Mouse (Mus musculus): Measurements from ENCODE around the gene Il17f. TPM values are rescaled to one million over a fixed set of nuclear protein-coding genes. Genes with fewer than 3 reads are reported as not detected.

Il17f gene
- polyA plus RNA-seq, 1 experiment: not detected

DNA sequence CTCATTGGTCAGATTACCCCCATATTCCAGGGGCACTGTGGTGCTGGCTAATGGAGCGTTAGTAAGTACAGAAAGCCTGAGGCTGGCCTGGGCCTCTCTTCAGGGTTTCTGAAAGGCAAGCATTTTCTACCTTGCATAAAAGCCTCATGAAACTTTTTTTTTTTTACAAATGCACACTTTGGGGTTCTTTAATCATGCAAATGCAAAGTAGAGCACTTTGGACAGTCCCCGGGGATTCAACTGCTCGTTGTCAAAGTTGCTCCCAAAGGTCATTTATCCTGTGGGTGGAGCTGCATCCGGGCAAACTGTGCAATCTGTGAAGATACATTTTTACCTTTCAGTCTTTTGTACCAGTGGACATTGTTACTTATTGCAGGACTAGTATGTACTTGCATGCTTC, 29.0 kb downstream of the Il17f start:
- Histone ChIP-seq H3K4me1 (ENCODE audit: control insufficient read depth, insufficient read depth, low read length) (no peaks in the 10 kb centered on the region), H3K27ac (ENCODE audit: control insufficient read depth, insufficient read depth, low read depth, low read length, poor library complexity) (no peak overlapping the region), H3K4me3 (replicated peaks; ENCODE audit: control insufficient read depth, low read depth, low read length) (no peak overlapping the region)
- TF ChIP-seq POLR2A (IDR thresholded peaks at IDR 0.05; ENCODE audit: borderline replicate concordance, control insufficient read depth, low read depth, low read length) (no peak), CTCF (IDR thresholded peaks at IDR 0.05; ENCODE audit: control insufficient read depth, insufficient read depth, low read length) (no peak)
- 84% methylated on average over 4 of the region's 4 CpGs for WGBS

DNA sequence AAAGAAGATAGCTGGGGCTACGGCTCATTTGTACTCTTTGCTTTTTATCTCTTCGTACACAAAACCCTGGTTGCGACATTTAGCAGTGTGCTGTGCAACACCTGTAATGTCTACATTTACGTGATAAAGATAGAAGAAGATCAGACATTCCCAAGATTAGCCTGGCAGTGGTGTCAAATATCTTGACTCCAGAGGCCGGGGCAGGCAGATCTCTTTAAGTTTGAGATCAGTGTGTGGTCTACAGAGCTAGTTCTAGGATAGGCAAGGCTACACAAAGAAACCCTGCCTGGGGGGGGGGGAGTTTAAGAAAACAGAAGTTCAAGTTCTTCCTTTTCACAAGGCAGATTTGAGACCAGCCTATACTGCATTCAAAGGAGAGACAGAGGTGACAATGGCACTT, 30.1 kb downstream of the Il17f start:
- no peak overlapping the region for H3K4me3 ChIP-seq (replicated peaks; ENCODE audit: control insufficient read depth, low read depth, low read length)
- H3K4me1 ChIP-seq (ENCODE audit: control insufficient read depth, insufficient read depth, low read length): no peaks in the 10 kb centered on the region
- H3K27ac ChIP-seq (ENCODE audit: control insufficient read depth, insufficient read depth, low read depth, low read length, poor library complexity): no peak overlapping the region
- WGBS: 78% methylated on average over 5 of the region's 5 CpGs
- TF ChIP-seq CTCF (IDR thresholded peaks at IDR 0.05; ENCODE audit: control insufficient read depth, insufficient read depth, low read length): no peak
- TF ChIP-seq POLR2A (IDR thresholded peaks at IDR 0.05; ENCODE audit: borderline replicate concordance, control insufficient read depth, low read depth, low read length): no peak

DNA sequence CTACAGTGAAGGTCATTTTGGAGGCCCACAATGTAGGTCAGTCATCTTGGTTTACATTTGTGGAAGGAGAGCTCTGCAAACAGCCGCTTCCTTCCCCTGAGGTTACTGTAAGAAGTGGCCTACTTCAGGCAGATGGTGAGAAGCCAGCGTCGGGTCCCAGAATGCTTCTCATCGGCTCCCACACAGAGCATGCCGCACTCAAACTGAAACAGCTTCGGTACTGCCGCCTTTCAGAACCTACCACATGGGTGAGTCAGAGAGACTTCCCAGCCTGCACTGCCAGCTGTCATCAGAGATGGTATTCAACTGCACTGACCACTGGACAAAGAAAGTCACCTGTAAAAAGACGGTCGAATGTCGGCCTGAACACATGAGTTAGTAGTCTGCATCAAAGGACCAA, 30.6 kb downstream of the Il17f start:
- WGBS: 74% methylated on average over 10 of the region's 10 CpGs
- Histone ChIP-seq H3K4me3 (replicated peaks; ENCODE audit: control insufficient read depth, low read depth, low read length) (no peak overlapping the region), H3K27ac (ENCODE audit: control insufficient read depth, insufficient read depth, low read depth, low read length, poor library complexity) (no peak overlapping the region), H3K4me1 (ENCODE audit: control insufficient read depth, insufficient read depth, low read length) (no peaks in the 10 kb centered on the region)
- TF ChIP-seq CTCF (IDR thresholded peaks at IDR 0.05; ENCODE audit: control insufficient read depth, insufficient read depth, low read length) (no peak), POLR2A (IDR thresholded peaks at IDR 0.05; ENCODE audit: borderline replicate concordance, control insufficient read depth, low read depth, low read length) (no peak)

DNA sequence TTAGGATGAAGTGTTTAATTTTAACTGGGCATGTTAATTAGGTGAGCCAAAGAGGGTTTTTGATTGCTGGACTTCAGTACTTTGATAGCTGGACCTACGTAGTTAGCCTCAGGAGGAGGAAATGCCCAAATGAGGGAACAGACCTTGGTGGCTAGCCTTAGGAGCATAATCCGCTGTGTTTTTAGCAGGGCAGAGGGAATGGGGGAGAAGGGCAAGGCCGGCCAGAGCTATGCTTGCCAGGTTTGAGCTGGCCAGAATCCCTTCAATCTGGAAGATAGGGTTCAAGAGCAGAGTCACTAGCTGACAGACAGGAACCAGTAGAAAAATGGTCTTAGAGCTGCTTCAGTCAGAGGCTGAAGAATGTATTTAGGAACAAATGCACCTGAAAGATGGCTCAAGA, 32.8 kb downstream of the Il17f start:
- no peaks in the 10 kb centered on the region for H3K4me1 ChIP-seq (ENCODE audit: control insufficient read depth, insufficient read depth, low read length)
- TF ChIP-seq POLR2A (IDR thresholded peaks at IDR 0.05; ENCODE audit: borderline replicate concordance, control insufficient read depth, low read depth, low read length) (no peak), CTCF (IDR thresholded peaks at IDR 0.05; ENCODE audit: control insufficient read depth, insufficient read depth, low read length) (no peak)
- WGBS: 88% methylated on average over 3 of the region's 3 CpGs
- H3K27ac ChIP-seq (ENCODE audit: control insufficient read depth, insufficient read depth, low read depth, low read length, poor library complexity): no peak overlapping the region
- H3K4me3 ChIP-seq (replicated peaks; ENCODE audit: control insufficient read depth, low read depth, low read length): no peak overlapping the region

DNA sequence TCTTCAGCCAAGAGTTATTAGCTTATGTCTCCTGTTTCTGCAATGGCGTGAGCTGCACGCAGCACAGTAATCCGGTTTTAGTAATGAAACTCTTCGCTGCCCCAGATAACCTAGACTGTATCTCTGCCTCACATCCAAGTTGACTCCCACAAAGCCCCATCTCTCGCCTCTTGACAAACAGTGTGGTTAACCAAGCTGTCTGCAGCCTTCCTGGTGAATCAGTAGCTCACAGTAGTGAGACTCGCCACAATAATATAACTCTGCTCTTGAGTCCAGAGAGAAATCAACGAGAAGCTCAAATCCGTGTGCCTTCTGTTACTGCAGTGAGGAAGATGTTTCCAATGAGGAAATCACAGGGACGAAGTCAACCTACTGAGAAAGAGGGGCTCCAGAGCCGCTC, 36.0 kb downstream of the Il17f start:
- 38% methylated on average over 10 of the region's 10 CpGs for WGBS
- TF ChIP-seq CTCF (IDR thresholded peaks at IDR 0.05; ENCODE audit: control insufficient read depth, insufficient read depth, low read length) (no peak), POLR2A (IDR thresholded peaks at IDR 0.05; ENCODE audit: borderline replicate concordance, control insufficient read depth, low read depth, low read length) (no peak)
- no peaks in the 10 kb centered on the region for H3K4me1 ChIP-seq (ENCODE audit: control insufficient read depth, insufficient read depth, low read length)
- no peak overlapping the region for H3K4me3 ChIP-seq (replicated peaks; ENCODE audit: control insufficient read depth, low read depth, low read length)
- H3K27ac ChIP-seq (ENCODE audit: control insufficient read depth, insufficient read depth, low read depth, low read length, poor library complexity): no peak overlapping the region

DNA sequence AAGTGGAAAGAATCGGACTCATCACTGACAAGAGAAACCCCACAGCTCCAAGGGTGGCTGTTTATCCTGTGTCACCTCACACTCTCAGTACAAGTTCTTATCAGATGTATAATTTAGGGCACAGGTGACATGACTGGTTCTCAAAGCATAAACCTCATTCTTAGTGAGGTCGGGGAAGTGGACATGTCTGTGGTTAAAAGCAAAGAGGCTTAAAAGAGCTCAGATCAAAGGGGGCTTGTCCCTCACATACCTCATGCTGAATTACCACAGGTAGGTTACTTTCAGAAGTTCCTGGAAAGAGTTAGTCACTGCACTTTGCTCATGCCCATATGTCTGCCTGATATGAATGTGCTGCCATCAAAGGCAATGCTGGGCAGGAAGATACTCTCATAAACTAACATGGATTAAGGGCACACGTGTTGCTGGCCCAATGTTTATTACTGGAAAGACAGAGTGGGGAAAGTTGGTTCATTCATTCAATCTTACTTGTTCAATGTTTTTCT, 49.9 kb downstream of the Il17f start:
- H3K27ac ChIP-seq (ENCODE audit: control insufficient read depth, insufficient read depth, low read depth, low read length, poor library complexity): no peak overlapping the region
- no peaks in the 10 kb centered on the region for H3K4me1 ChIP-seq (ENCODE audit: control insufficient read depth, insufficient read depth, low read length)
- 53% methylated on average over 3 of the region's 3 CpGs for WGBS
- H3K4me3 ChIP-seq (replicated peaks; ENCODE audit: control insufficient read depth, low read depth, low read length): no peak overlapping the region
- TF ChIP-seq CTCF (IDR thresholded peaks at IDR 0.05; ENCODE audit: control insufficient read depth, insufficient read depth, low read length) (no peak), POLR2A (IDR thresholded peaks at IDR 0.05; ENCODE audit: borderline replicate concordance, control insufficient read depth, low read depth, low read length) (no peak)

DNA sequence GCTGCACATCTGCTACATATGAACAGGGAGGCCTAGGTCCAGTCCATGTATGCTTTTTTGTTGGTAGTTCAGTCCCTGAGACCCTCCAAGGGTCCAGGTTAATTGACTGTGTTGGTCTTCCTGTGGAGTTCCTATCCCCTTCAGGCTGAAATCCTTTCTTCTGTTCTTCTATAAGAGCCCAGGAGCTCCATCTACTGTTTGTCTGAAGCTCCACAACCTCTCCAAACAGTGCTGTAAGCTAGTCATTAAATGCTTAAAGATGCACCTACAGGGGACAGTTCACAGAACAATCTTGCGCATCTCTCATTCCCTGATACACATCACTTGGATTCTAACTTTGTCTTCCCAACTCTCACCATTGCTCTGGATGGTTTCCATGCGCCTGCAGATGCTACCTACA, 51.9 kb downstream of the Il17f start:
- no peak overlapping the region for H3K4me3 ChIP-seq (replicated peaks; ENCODE audit: control insufficient read depth, low read depth, low read length)
- no peak overlapping the region for H3K27ac ChIP-seq (ENCODE audit: control insufficient read depth, insufficient read depth, low read depth, low read length, poor library complexity)
- TF ChIP-seq POLR2A (IDR thresholded peaks at IDR 0.05; ENCODE audit: borderline replicate concordance, control insufficient read depth, low read depth, low read length) (no peak), CTCF (IDR thresholded peaks at IDR 0.05; ENCODE audit: control insufficient read depth, insufficient read depth, low read length) (no peak)
- no peaks in the 10 kb centered on the region for H3K4me1 ChIP-seq (ENCODE audit: control insufficient read depth, insufficient read depth, low read length)
- WGBS: 75% methylated on average over 2 of the region's 2 CpGs

DNA sequence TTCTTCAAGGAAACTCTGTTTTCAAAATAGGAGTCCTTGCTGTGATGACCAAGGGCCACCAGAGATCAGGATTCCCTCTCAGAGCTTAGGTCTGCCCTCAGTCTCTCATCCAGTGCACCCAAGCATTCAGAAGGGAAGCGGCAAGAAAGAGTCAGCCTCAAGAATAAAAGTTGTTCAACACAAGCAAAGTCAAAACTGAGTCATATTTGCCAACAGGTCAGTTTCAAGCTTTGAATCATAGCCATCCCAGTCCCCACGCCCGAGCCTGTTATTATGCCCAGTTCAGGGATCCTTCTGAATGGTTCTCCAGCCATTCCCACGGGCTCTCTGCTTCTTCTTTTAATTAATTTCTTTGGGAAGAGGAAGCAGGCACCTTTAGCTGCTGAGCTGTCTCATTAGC, 53.8 kb downstream of the Il17f start:
- 65% methylated on average over 4 of the region's 4 CpGs for WGBS
- H3K4me1 ChIP-seq (ENCODE audit: control insufficient read depth, insufficient read depth, low read length): no peaks in the 10 kb centered on the region
- no peak overlapping the region for H3K4me3 ChIP-seq (replicated peaks; ENCODE audit: control insufficient read depth, low read depth, low read length)
- TF ChIP-seq POLR2A (IDR thresholded peaks at IDR 0.05; ENCODE audit: borderline replicate concordance, control insufficient read depth, low read depth, low read length) (no peak), CTCF (IDR thresholded peaks at IDR 0.05; ENCODE audit: control insufficient read depth, insufficient read depth, low read length) (no peak)
- no peak overlapping the region for H3K27ac ChIP-seq (ENCODE audit: control insufficient read depth, insufficient read depth, low read depth, low read length, poor library complexity)

DNA sequence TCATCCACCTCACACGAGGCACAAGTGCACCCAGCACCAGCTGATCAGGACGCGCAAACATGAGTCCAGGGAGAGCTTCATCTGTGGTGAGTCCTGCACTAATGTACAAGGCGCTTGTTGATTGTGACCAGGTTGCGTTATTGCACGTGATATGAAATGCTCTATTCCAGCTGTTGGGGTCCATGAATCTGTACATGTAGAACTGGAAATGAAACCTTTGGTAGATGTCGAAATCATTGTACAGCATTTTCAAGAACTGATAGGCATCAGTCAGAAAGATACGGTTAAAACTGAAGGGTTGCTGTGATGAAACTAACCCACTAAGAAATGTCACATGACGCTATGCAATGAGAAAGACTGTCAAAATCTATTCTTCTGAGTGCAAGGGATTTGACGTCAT, 59.5 kb downstream of the Il17f start, which contains the start of gene Il17a:
Il17a (plus strand) TSS at position 3 of the 400 bp plus-strand sequence.
- no peak within 1 kb of the TSS for H3K4me3 ChIP-seq (replicated peaks; ENCODE audit: control insufficient read depth, low read depth, low read length)
- no peaks in the 10 kb centered on the region for H3K4me1 ChIP-seq (ENCODE audit: control insufficient read depth, insufficient read depth, low read length)
- TF ChIP-seq CTCF (IDR thresholded peaks at IDR 0.05; ENCODE audit: control insufficient read depth, insufficient read depth, low read length): no peak
- no peak for TF ChIP-seq POLR2A (IDR thresholded peaks at IDR 0.05; ENCODE audit: borderline replicate concordance, control insufficient read depth, low read depth, low read length)
- WGBS: 71% methylated on average over 10 of the region's 10 CpGs
- H3K27ac ChIP-seq (ENCODE audit: control insufficient read depth, insufficient read depth, low read depth, low read length, poor library complexity): no peak within 1 kb of the TSS

Other genes starting within 250 kb of the Il17f start
- gene Pkhd1, start 172.6 kb downstream of the Il17f start, polyA plus RNA-seq (2011; ENCODE audit: insufficient read depth, insufficient read length, low replicate concordance, missing spikeins): 0.20 TPM in 1 of 2 replicates, not detected in the other
- not detected in 2 replicates for gene Il17a, start 59.7 kb downstream of the Il17f start, polyA plus RNA-seq (2011; ENCODE audit: insufficient read depth, insufficient read length, low replicate concordance, missing spikeins)
- 108 and 125 TPM in 2 replicates for gene Mcm3, start 29.7 kb upstream of the Il17f start, polyA plus RNA-seq (2011; ENCODE audit: insufficient read depth, insufficient read length, low replicate concordance, missing spikeins)
- 0.55 and 1.2 TPM in 2 replicates for gene Paqr8, start 100.0 kb upstream of the Il17f start, polyA plus RNA-seq (2011; ENCODE audit: insufficient read depth, insufficient read length, low replicate concordance, missing spikeins)
- gene Efhc1, start 161.0 kb upstream of the Il17f start, polyA plus RNA-seq (2011; ENCODE audit: insufficient read depth, insufficient read length, low replicate concordance, missing spikeins): 1.6 TPM in 1 of 2 replicates, not detected in the other

Measured in bone marrow, adult 2 months (tissue).